Mouse (Mus musculus) monocyte, adult 59 days (primary cell): ENCODE data around the gene Ythdf1. TPM values are rescaled to one million over a fixed set of nuclear protein-coding genes. Genes with fewer than 3 reads are reported as not detected.

Source experiments
- total RNA-seq, 2 experiments: library from RNA; stranded (reverse); gene quantifications; one replicate each; pipeline ENCODE4 v1.2.4; 2023

Gene Ythdf1
- 10 to 100 TPM; 72.0 to 73.2 TPM for total RNA-seq

GRCm38 (mm10) chr2:180920810-180921400 lies at the start of gene Ythdf1:
TSS of gene Ythdf1 (minus strand) at chr2:180920949.

GRCm38 (mm10) chr2:180967010-180967763 lies 46.4 kb upstream of the Ythdf1 start, which contains the start of gene Arfgap1:
TSS of gene Arfgap1 (plus strand) at chr2:180967225.

GRCm38 (mm10) chr2:180954061-180955047 lies 33.6 kb upstream of the Ythdf1 start, which contains the start of gene Nkain4:
TSS of gene Nkain4 (minus strand) at chr2:180954699.

GRCm38 (mm10) chr2:180928723-180929122 lies 8.0 kb upstream of the Ythdf1 start, which contains the start of gene Birc7:
TSS of gene Birc7 (plus strand) at chr2:180929023.

Other genes starting within 250 kb of the Ythdf1 start
- gene Dido1, start 210.9 kb downstream of the Ythdf1 start, total RNA-seq: 10 to 100 TPM; 56.2 to 63.5 TPM
- 10 to 100 TPM; 41.9 to 43.5 TPM for gene Gid8, start 210.8 kb downstream of the Ythdf1 start, total RNA-seq
- gene Slc17a9, start 195.7 kb downstream of the Ythdf1 start, total RNA-seq: 1 to 10 TPM; 7.6 to 8.0 TPM
- not detected for gene Bhlhe23, start 144.0 kb downstream of the Ythdf1 start, total RNA-seq
- gene Birc7, start 8.1 kb upstream of the Ythdf1 start, total RNA-seq: not detected
- 1 to 10 TPM in 1 of 2 experiments, not detected in 1; 3.5 TPM for gene Nkain4, start 33.8 kb upstream of the Ythdf1 start, total RNA-seq
- 10 to 100 TPM; 51.0 to 54.5 TPM for gene Arfgap1, start 46.3 kb upstream of the Ythdf1 start, total RNA-seq
- 1 to 10 TPM; 1.5 to 1.8 TPM for gene Col20a1, start 65.6 kb upstream of the Ythdf1 start, total RNA-seq
- gene Chrna4, start 122.6 kb upstream of the Ythdf1 start, total RNA-seq: not detected
- not detected for gene Kcnq2, start 214.4 kb upstream of the Ythdf1 start, total RNA-seq
- not detected for gene Eef1a2, start 236.1 kb upstream of the Ythdf1 start, total RNA-seq